Mouse (Mus musculus) T-helper 1 cell (primary cell): ENCODE results near the gene Cdh12.
"Not testable (repeated sequence)": the region's sequence is repeated elsewhere in the genome, so short reads cannot be mapped to it uniquely, and the experiment has no call there.

ENCODE experiments used
- in situ Hi-C: fragments of 300-600 bp; cut with MboI, MseI; formaldehyde crosslinking; loops from one replicate; pipeline ENCODE4 v1.15.1; 2025; ENCODE audit warnings: high pct_unique_total_duplicates

Cdh12 gene

GRCm38 (mm10) chr15:21109009-21109841 lies 660.2 kb downstream of the Cdh12 start:
- in situ Hi-C loops, result no loop called here

GRCm38 (mm10) chr15:21109889-21110500 lies 660.9 kb downstream of the Cdh12 start:
- in situ Hi-C loops, result no loop called here

GRCm38 (mm10) chr15:21110874-21111603 lies 662.0 kb downstream of the Cdh12 start:
- in situ Hi-C loops, result no loop called here

- in situ Hi-C loops, result not testable (repeated sequence)
Measured at GRCm38 (mm10) chr15:21114775-21115174, 665.7 kb downstream of the Cdh12 start.

- in situ Hi-C loops, result no loop called here
Measured at GRCm38 (mm10) chr15:21130660-21131059, 681.6 kb downstream of the Cdh12 start.

- in situ Hi-C loops, result no loop called here
Measured at GRCm38 (mm10) chr15:21132999-21133398, 683.9 kb downstream of the Cdh12 start.

- in situ Hi-C loops, result no loop called here
Measured at GRCm38 (mm10) chr15:21146896-21147295, 697.8 kb downstream of the Cdh12 start.

DNA sequence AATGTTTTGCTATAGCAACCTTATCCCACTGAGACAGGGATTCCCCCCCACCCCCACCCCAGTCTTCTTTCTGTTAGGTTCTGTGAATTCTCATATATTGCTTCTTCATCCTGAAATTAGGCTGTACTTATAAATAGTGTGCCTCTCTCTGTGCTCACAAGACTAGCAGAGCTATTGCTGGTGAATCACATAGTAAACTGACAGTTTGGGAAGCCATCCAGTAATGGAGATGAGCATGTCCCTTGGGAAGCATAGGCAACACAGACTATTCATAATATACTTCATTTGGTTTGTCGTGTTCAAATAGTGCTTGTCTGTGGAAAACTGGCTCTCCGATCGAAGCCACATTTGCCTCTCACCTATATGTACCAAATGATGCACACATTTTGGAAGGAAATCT lies 704.5 kb downstream of the Cdh12 start:
- in situ Hi-C loops, result no loop called here

DNA sequence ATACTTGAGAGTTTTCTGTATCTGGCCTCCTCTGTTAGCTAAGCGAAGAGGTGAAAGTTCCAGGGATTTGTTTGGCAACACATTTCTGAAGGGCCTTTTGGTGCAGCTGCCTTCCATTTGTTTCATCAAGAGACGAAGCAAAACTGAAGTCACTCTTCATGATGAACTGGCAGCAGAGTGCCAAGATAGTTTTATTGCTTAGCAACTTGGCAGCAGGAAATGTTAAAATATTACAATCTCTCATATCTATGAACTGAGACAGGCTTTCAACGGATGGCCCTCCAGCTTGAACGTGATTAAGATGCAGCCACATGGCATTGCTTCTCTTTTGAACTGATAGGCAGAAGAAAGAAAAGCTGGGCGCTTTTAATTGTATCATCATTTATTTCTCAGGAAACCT lies 730.7 kb downstream of the Cdh12 start:
- in situ Hi-C loops, result no loop called here

DNA sequence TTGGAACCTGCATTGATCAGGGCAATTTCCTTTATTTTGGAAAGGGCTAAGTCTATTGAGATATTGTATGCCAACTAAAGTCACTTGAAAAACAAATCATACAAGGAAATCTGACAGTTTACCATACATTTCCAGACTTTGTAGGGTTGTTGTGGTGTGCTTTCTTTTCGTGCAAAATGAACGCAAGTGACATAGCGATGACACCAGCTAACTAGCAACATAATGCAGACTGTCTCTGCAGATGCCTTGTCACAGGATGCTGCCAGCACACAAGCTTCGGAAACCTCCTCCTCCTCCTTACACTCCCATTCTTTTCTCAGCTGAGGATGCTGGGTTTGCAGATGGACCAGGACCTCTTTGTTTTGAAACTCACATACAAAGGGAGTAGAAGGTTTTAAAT lies 731.1 kb downstream of the Cdh12 start:
- in situ Hi-C loops, result no loop called here

DNA sequence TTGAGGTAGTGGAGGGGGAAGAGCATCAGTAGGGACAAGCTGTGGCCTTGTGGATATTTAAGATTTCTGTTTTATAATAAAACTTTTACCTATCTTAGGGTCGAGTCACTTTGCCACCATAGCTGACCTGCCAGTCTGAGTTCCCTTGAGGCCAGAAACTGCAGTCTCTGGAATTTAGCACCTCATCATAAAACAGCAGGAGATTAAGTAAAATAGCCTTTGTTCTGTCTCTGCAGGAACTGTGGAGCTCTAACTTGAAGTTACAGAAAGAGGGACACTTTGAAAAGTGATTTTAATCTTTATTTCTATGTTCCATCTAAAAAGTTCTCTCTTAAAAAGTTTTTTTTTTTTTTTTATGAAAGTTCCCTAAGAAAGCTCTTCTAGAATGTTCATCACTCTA lies 736.7 kb downstream of the Cdh12 start:
- in situ Hi-C loops, result no loop called here

DNA sequence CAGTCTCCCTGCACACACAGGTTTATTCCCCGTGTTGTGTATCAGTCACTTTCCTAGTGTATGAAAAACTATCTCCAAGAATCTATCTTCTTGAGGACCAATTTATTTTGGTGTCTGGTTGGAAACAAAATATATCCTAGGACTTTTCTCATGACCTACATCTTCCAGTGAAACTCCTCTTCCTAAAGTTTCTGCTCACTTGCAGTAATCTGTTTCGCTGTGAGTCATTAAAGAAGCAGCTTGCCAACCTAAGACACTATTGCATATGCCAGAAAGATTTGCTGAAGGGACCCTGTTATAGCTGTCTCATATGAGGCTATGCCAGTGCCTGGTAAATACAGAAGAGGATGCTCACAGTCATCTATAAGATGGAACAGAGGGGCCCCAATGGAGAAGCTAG lies 761.0 kb downstream of the Cdh12 start:
- in situ Hi-C loops, result not testable (repeated sequence)

GRCm38 (mm10) chr15:21223006-21223405 lies 773.9 kb downstream of the Cdh12 start:
- in situ Hi-C loops, result no loop called here

- in situ Hi-C loops, result no loop called here
Measured at GRCm38 (mm10) chr15:21261318-21261717, 812.3 kb downstream of the Cdh12 start.

- in situ Hi-C loops, result no loop called here
Measured at GRCm38 (mm10) chr15:21269856-21270255, 820.8 kb downstream of the Cdh12 start.

- in situ Hi-C loops, result no loop called here
Measured at GRCm38 (mm10) chr15:21297051-21297450, 848.0 kb downstream of the Cdh12 start.

- in situ Hi-C loops, result no loop called here
Measured at GRCm38 (mm10) chr15:21315457-21315856, 866.4 kb downstream of the Cdh12 start.

GRCm38 (mm10) chr15:21343853-21344252 lies 894.8 kb downstream of the Cdh12 start:
- in situ Hi-C loops, result no loop called here

DNA sequence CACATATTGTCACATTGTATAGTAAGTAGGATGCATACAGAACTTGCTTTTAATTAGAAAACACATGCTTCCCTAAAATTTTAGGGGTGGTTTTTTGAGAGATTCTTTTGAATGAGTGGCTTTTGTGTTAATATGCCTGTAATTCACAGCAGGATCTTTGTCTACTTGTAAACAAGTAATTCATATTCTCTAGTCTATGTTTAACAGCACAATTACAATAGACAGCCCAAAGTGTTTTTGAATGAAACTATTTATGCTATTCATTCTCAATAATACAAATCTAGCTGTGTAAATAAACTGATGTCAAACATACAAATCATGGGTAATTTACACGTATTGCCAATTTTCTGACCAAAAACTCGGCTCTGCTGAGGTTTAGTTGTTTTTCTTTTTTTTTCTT lies 895.3 kb downstream of the Cdh12 start:
- in situ Hi-C loops, result no loop called here

DNA sequence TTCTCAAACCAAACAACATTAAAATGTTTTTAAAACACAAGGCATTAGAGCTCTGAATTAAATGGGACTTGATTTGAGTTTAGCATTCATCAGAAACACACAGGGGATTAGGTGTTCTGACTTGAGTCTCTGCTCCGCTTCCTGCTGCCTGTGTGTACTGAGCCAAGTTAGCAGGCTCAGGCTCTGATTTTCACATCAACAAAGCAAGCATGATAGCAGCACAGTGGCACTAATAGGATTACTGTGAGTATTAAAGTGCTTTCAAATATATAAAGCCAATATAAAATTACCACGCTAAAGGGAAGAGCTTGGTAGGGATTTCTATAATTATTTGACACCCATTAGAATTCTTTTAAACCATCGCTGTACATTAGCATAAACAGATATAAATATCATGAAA lies 895.7 kb downstream of the Cdh12 start:
- in situ Hi-C loops, result no loop called here

- in situ Hi-C loops, result loop anchor here (25.0 kb wide), 1 partner anchor 968 kb away; no protein-coding TSS in a partner anchor
Measured at GRCm38 (mm10) chr15:21355356-21356101, 906.5 kb downstream of the Cdh12 start.

DNA sequence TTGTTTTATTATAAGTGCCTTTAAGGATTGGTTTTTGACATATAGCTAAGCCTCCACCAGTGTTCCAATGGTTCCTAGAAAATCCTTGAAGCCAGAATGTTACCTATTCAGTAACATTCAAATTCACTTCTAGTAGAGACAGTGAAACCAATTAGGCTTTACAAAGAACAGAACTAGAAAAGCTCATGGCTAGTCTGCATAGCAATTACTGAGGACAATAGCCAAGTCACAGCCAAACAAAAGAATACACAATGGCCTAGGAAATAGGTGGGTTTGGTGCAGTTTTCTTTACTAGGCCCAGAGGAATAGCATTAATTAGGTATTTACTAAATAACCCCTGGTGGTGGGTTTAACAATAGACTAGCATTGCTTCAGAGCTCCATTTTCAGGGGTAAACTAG lies 917.3 kb downstream of the Cdh12 start:
- in situ Hi-C loops, result loop anchor here (25.0 kb wide), 1 partner anchor 979 kb away; no protein-coding TSS in a partner anchor
